Mouse (Mus musculus) liver, embryonic 16.5 days (tissue): ENCODE data around the gene Hoxb2. TPM values are rescaled to one million over a fixed set of nuclear protein-coding genes. Genes with fewer than 3 reads are reported as not detected.

Source experiments
- ATAC-seq: fragments of 200-750 bp; cut with Nextera tagmentation; 2 replicates; pipeline ENCODE4 v1.8.0; 2017; ENCODE audit warnings: low read depth, mild to moderate bottlenecking, moderate number of reproducible peaks, moderate library complexity
- H3K27ac ChIP-seq: fragments of 300-500 bp; sonication (generic); 2 replicates; pipeline ENCODE4 v1.5.1; 2014; ENCODE audit warnings: mild to moderate bottlenecking, low read length
- H3K27me3 ChIP-seq: fragments of 300-500 bp; sonication (generic); 2 replicates; pipeline ENCODE4 v1.6.1; 2014; ENCODE audit warnings: low read depth, low read length, mixed read lengths; ENCODE audit not compliant: control insufficient read depth, insufficient read depth
- H3K36me3 ChIP-seq: fragments of 300-500 bp; sonication (generic); 2 replicates; pipeline ENCODE4 v1.6.1; 2014; ENCODE audit warnings: mild to moderate bottlenecking; ENCODE audit not compliant: control insufficient read depth, insufficient read depth
- H3K4me1 ChIP-seq: fragments of 300-500 bp; sonication (generic); 2 replicates; pipeline ENCODE4 v1.6.1; 2014; ENCODE audit warnings: low read depth, low read length, mixed read lengths; ENCODE audit not compliant: control insufficient read depth
- H3K4me2 ChIP-seq: fragments of 300-500 bp; sonication (generic); 2 replicates; pipeline ENCODE4 v1.6.1; 2014; ENCODE audit warnings: low read depth, low read length, mixed read lengths
- H3K4me3 ChIP-seq: fragments of 300-500 bp; sonication (generic); 2 replicates; pipeline ENCODE4 v1.5.1; 2014; ENCODE audit warnings: low read depth, mild to moderate bottlenecking, low read length
- H3K9ac ChIP-seq: fragments of 300-500 bp; sonication (generic); 2 replicates; pipeline ENCODE4 v1.6.1; 2014; ENCODE audit warnings: low read depth, low read length
- H3K9me3 ChIP-seq: fragments of 300-500 bp; sonication (generic); replicated peaks from 2 replicates; pipeline ENCODE4 v1.6.1; 2016; ENCODE audit warnings: low read length; ENCODE audit not compliant: control insufficient read depth
- WGBS: fragments of 180-500 bp; shearing (Covaris S2); extraction: QIAGEN DNeasy Blood & Tissue Kit; methylation state at CpG from one replicate; pipeline ENCODE4 v1.1.7; 2014; ENCODE audit not compliant: insufficient replicate concordance; 5-methylcytosine and 5-hydroxymethylcytosine counted together
- polyA plus RNA-seq: library from polyadenylated mRNA; unstranded; fragments of >200 nt; fragmentation: Nextera tagmentation; extraction: Ambion mirVana; gene quantifications from 2 replicates; pipeline ENCODE4 v1.2.1, GENCODE M21; 2015

Hoxb2 gene
- polyA plus RNA-seq, 1 experiment from 2014 or later, result 0.90 TPM

GRCm38 (mm10) chr11:96327750-96328149 is 22.6 kb upstream of the Hoxb2 start:
- Histone ChIP-seq H3K9me3 (no peaks in the 10 kb centered on the region), H3K4me2 (no peak overlapping the region), H3K4me3 (no peak overlapping the region), H3K36me3 (no peaks in the 10 kb centered on the region), H3K27ac (no peak overlapping the region), H3K27me3 (peaks cover 72% of the 10 kb centered on the region), H3K9ac (no peak overlapping the region), H3K4me1 (no peaks in the 10 kb centered on the region)
- WGBS, result 27% methylated on average over 5 of the region's 5 CpGs
- no peak for ATAC-seq

- ATAC-seq, result no peak
- Histone ChIP-seq H3K27me3 (peaks cover 72% of the 10 kb centered on the region), H3K4me2 (no peak overlapping the region), H3K4me1 (no peaks in the 10 kb centered on the region), H3K4me3 (no peak overlapping the region), H3K9me3 (no peaks in the 10 kb centered on the region), H3K27ac (no peak overlapping the region), H3K36me3 (no peaks in the 10 kb centered on the region), H3K9ac (no peak overlapping the region)
- WGBS, result 42% methylated on average over 8 of the region's 8 CpGs
These were observed 21.7 kb upstream of the Hoxb2 start for GRCm38 (mm10) chr11:96328605-96329004.

DNA sequence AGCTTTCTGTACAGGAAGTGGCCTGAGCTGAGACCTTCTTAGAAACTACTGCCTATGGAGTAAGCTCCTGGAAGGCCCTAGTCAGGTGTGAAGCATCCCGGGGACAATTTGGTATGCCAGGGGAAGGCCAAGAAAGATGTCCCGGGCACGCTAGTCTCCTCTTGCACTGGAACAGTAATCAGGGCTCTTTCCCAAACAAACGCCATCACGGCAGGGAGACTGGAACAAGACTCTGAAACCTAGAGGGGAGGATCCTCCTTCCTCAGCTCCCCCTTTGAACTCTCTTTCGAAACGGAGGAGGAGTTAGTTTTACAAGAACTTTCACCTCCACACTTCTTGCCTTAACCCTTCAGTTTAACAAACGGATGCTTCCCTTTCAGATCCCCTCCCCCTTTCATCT is 18.2 kb upstream of the Hoxb2 start:
- H3K4me3 ChIP-seq, result no peak overlapping the region
- H3K27me3 ChIP-seq, result peaks cover 69% of the 10 kb centered on the region
- H3K27ac ChIP-seq, result no peak overlapping the region
- 9% methylated on average over 8 of the region's 8 CpGs for WGBS
- H3K36me3 ChIP-seq, result no peaks in the 10 kb centered on the region
- H3K9me3 ChIP-seq, result no peaks in the 10 kb centered on the region
- no peak for ATAC-seq
- no peak overlapping the region for H3K9ac ChIP-seq
- no peaks in the 10 kb centered on the region for H3K4me1 ChIP-seq
- no peak overlapping the region for H3K4me2 ChIP-seq

- H3K9me3 ChIP-seq, result no peaks in the 10 kb centered on the region
- 6% methylated on average over 25 of the region's 35 CpGs for WGBS
- H3K36me3 ChIP-seq, result no peaks in the 10 kb centered on the region
- no peak overlapping the region for H3K27ac ChIP-seq
- H3K4me3 ChIP-seq, result peak overlapping the region; percentile 21; the same call in 1 of the 2 replicates
- no peak overlapping the region for H3K9ac ChIP-seq
- H3K4me2 ChIP-seq, result 0 out of 2 replicates have a peak overlapping the region, but pooled peaks have one; percentile 10
- H3K27me3 ChIP-seq, result peaks cover 68% of the 10 kb centered on the region
- ATAC-seq, result no peak
- H3K4me1 ChIP-seq, result no peaks in the 10 kb centered on the region
These were observed 17.7 kb upstream of the Hoxb2 start for GRCm38 (mm10) chr11:96332618-96333032.

DNA sequence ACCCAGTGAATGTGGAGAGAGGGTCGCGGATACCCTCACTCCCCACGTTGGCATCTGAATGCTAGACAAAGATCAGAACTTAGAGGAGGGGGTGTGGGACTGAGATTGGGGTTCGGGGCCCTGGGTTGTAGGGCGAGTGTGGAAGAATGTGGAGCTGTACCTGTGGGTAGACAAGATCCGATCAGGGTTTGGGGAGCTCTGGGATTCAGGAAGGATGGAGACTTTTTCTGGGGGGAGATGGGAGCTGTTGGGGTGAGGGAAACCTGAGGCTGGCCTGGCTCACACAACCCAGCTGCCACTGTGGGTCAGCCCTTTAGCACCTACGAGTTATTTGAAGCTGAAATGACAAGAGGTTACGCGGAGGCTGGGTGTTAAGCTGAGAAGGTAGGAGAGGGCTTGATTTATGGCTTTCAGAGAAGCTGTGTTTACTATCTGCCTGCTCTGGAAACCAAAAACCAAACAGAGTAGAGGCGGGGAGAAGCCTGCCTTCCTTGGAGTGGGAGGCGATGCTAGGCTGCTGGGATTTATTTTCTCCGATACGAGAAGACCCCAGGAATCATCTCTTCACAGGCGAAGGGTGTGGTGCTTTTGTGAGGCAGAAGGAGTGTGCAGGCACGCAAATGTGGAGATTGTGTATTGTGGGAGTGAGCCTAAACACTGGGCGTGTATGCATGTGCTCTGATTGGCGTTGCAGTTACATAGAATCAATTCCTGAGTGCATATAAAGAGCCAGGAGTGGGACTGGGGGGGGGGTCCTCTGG is 16.9 kb upstream of the Hoxb2 start:
- WGBS, result 29% methylated on average over 17 of the region's 17 CpGs
- peaks cover 65% of the 10 kb centered on the region for H3K27me3 ChIP-seq
- no peak overlapping the region for H3K4me2 ChIP-seq
- H3K27ac ChIP-seq, result no peak overlapping the region
- no peak overlapping the region for H3K9ac ChIP-seq
- H3K9me3 ChIP-seq, result no peaks in the 10 kb centered on the region
- ATAC-seq, result no peak
- no peaks in the 10 kb centered on the region for H3K36me3 ChIP-seq
- no peak overlapping the region; the same call in 1 of the 2 replicates for H3K4me3 ChIP-seq
- no peaks in the 10 kb centered on the region for H3K4me1 ChIP-seq

GRCm38 (mm10) chr11:96334002-96334364 is 16.3 kb upstream of the Hoxb2 start:
- Histone ChIP-seq H3K4me1 (no peaks in the 10 kb centered on the region), H3K9ac (no peak overlapping the region), H3K27ac (no peak overlapping the region), H3K4me3 (no peak overlapping the region), H3K4me2 (no peak overlapping the region), H3K9me3 (no peaks in the 10 kb centered on the region), H3K36me3 (no peaks in the 10 kb centered on the region), H3K27me3 (peaks cover 70% of the 10 kb centered on the region)
- 31% methylated on average over 2 of the region's 2 CpGs for WGBS
- ATAC-seq, result no peak

GRCm38 (mm10) chr11:96334998-96335397 is 15.3 kb upstream of the Hoxb2 start:
- Histone ChIP-seq H3K36me3 (no peaks in the 10 kb centered on the region), H3K9me3 (no peaks in the 10 kb centered on the region), H3K9ac (no peak overlapping the region), H3K4me1 (no peaks in the 10 kb centered on the region), H3K27me3 (peaks cover 73% of the 10 kb centered on the region), H3K4me3 (no peak overlapping the region), H3K27ac (no peak overlapping the region), H3K4me2 (no peak overlapping the region)
- no peak for ATAC-seq
- WGBS, result 50% methylated on average over 3 of the region's 3 CpGs

GRCm38 (mm10) chr11:96336597-96336996 is 13.7 kb upstream of the Hoxb2 start:
- H3K4me1 ChIP-seq, result no peaks in the 10 kb centered on the region
- H3K9ac ChIP-seq, result no peak overlapping the region
- no peak for ATAC-seq
- 36% methylated on average over 2 of the region's 2 CpGs for WGBS
- H3K4me3 ChIP-seq, result no peak overlapping the region
- peaks cover 83% of the 10 kb centered on the region for H3K27me3 ChIP-seq
- H3K27ac ChIP-seq, result no peak overlapping the region
- H3K36me3 ChIP-seq, result no peaks in the 10 kb centered on the region
- no peaks in the 10 kb centered on the region for H3K9me3 ChIP-seq
- no peak overlapping the region for H3K4me2 ChIP-seq

DNA sequence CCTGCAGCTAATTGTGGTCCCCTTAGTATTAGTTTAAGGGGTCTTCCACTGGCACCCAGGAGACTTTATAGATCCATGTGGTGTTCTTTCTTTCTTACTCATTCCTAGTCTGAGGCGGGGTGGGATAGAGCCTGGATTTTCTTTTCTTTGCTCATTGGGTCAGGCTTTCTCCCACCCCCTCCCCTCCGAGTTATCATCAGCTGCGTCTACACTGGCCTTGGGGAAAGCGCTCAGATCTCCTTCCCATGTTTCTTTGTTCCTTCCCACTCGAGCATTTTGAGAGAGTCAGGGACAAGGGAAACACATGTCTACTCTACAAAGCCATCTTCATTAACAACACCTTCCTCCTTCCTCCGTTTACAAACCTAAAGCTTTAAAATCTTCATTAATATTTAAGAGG is 13.3 kb upstream of the Hoxb2 start:
- WGBS, result 34% methylated on average over 6 of the region's 6 CpGs
- H3K27me3 ChIP-seq, result peaks cover 83% of the 10 kb centered on the region
- H3K4me3 ChIP-seq, result no peak overlapping the region
- no peaks in the 10 kb centered on the region for H3K4me1 ChIP-seq
- H3K9me3 ChIP-seq, result no peaks in the 10 kb centered on the region
- no peaks in the 10 kb centered on the region for H3K36me3 ChIP-seq
- no peak overlapping the region for H3K27ac ChIP-seq
- no peak overlapping the region for H3K4me2 ChIP-seq
- no peak overlapping the region for H3K9ac ChIP-seq
- ATAC-seq, result no peak
